Mouse (Mus musculus) midbrain, embryonic 11.5 days (tissue): ENCODE measurements around the gene Thrb. TPM values are rescaled to one million over a fixed set of nuclear protein-coding genes. Genes with fewer than 3 reads are reported as not detected.

Experiments
- ATAC-seq: fragments of 200-750 bp; cut with Nextera tagmentation; 2 replicates; pipeline ENCODE4 v1.8.0; 2017; ENCODE audit warnings: moderate TSS enrichment, moderate library complexity; ENCODE audit not compliant: low FRiP score
- DNase-seq: peaks from one replicate; pipeline ENCODE4 v3.0.0; 2015; ENCODE audit warnings: low spot score; ENCODE audit errors: missing footprints
- H3K27ac ChIP-seq: fragments of 300-500 bp; sonication (generic); 2 replicates; pipeline ENCODE4 v1.5.1; 2014; ENCODE audit warnings: low read depth, low read length
- H3K27me3 ChIP-seq: fragments of 300-500 bp; sonication (generic); 2 replicates; pipeline ENCODE4 v1.6.1; 2014; ENCODE audit warnings: mild to moderate bottlenecking, low read length, moderate library complexity, mixed read lengths; ENCODE audit not compliant: control insufficient read depth, insufficient read depth
- H3K36me3 ChIP-seq: fragments of 300-500 bp; sonication (generic); 2 replicates; pipeline ENCODE4 v1.6.1; 2014; ENCODE audit warnings: mild to moderate bottlenecking, low read length, moderate library complexity, mixed read lengths; ENCODE audit not compliant: control insufficient read depth, insufficient read depth
- H3K4me1 ChIP-seq: fragments of 300-500 bp; sonication (generic); 2 replicates; pipeline ENCODE4 v1.6.1; 2014; ENCODE audit warnings: low read length; ENCODE audit not compliant: control insufficient read depth, insufficient read depth
- H3K4me2 ChIP-seq: fragments of 300-500 bp; sonication (generic); 2 replicates; pipeline ENCODE4 v1.6.1; 2014; ENCODE audit warnings: mild to moderate bottlenecking, moderate library complexity
- H3K4me3 ChIP-seq: fragments of 300-500 bp; sonication (generic); 2 replicates; pipeline ENCODE4 v1.5.1; 2014; ENCODE audit warnings: low read depth, low read length
- H3K9ac ChIP-seq: fragments of 300-500 bp; sonication (generic); 2 replicates; pipeline ENCODE4 v1.6.1; 2014; ENCODE audit warnings: low read length
- H3K9me3 ChIP-seq: fragments of 300-500 bp; sonication (generic); 2 replicates; pipeline ENCODE4 v1.6.1; 2016; ENCODE audit warnings: low read length; ENCODE audit not compliant: control insufficient read depth
- WGBS: fragments of 180-500 bp; shearing (Covaris S2); extraction: QIAGEN DNeasy Blood & Tissue Kit; methylation state at CpG from one replicate; pipeline ENCODE4 v1.1.7; 2014; 5-methylcytosine and 5-hydroxymethylcytosine counted together
- polyA plus RNA-seq: library from polyadenylated mRNA; unstranded; fragments of >200 nt; fragmentation: Nextera tagmentation; extraction: Ambion mirVana; gene quantifications from 2 replicates; pipeline ENCODE4 v1.2.1, GENCODE M21; 2014

The Thrb gene
- polyA plus RNA-seq, 1 experiment from 2014 or later: 0.82 TPM

- ATAC-seq (no peak), DNase-seq (no peak)
- H3K27me3 ChIP-seq: no peaks in the 10 kb centered on the region
- 89% methylated on average over 3 of the region's 3 CpGs for WGBS
- H3K27ac ChIP-seq: no peak overlapping the region
- H3K9ac ChIP-seq: no peak overlapping the region
- no peak overlapping the region for H3K4me3 ChIP-seq
- H3K4me2 ChIP-seq: no peak overlapping the region
- H3K36me3 ChIP-seq: no peaks in the 10 kb centered on the region
- no peaks in the 10 kb centered on the region for H3K9me3 ChIP-seq
- H3K4me1 ChIP-seq: no peaks in the 10 kb centered on the region
These were observed 360.6 kb downstream of the Thrb start for GRCm38 (mm10) chr14:18020636-18021035.

- Histone ChIP-seq H3K9me3 (no peaks in the 10 kb centered on the region), H3K4me2 (no peak overlapping the region), H3K27me3 (no peaks in the 10 kb centered on the region), H3K36me3 (no peaks in the 10 kb centered on the region), H3K4me3 (no peak overlapping the region), H3K9ac (no peak overlapping the region), H3K27ac (no peak overlapping the region), H3K4me1 (no peaks in the 10 kb centered on the region)
- DNase-seq (no peak), ATAC-seq (no peak)
- WGBS: 81% methylated on average over 2 of the region's 2 CpGs
These were observed 361.7 kb downstream of the Thrb start for GRCm38 (mm10) chr14:18021726-18022125.

DNA sequence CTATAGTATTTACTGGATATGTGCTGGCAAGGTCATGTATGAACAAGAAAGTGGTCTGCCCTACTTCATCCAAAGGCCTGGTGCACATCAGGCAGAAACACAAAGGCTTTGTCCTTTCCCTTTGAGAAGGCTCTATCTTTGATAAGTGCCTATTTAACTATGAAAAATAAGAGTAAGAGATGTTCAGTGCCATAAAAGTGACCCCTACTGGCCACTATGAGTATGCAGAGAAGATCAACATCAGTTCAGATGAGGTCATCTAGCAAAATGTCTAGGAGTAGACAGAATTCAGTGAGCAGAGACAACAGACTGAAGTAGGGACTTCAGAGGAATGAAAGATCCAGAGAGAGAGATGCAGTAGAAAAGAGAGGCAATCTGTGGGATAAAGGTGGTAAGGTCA lies 362.3 kb downstream of the Thrb start:
- Histone ChIP-seq H3K9me3 (no peaks in the 10 kb centered on the region), H3K9ac (no peak overlapping the region), H3K4me2 (no peak overlapping the region), H3K27me3 (no peaks in the 10 kb centered on the region), H3K27ac (no peak overlapping the region), H3K4me1 (no peaks in the 10 kb centered on the region), H3K36me3 (no peaks in the 10 kb centered on the region), H3K4me3 (no peak overlapping the region)
- no peak for DNase-seq
- no peak for ATAC-seq

DNA sequence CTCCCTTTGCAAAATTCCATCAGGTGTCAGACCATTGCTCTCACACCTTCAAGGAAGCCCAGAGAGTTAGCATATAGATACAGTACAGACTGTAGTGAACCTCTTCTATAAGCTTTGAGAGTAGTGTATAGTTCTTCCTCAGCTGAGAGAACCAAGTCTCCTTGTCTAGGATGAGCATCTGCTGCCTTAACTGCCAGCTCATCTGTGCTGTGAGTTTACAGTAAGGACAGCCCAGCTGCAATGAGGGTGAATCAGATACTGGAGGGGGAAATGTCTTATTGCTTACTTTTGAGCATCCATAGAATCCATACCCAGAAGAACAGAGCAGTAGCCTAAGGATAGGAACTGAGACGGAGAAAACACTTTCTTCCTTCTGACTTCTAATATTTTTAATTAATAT lies 367.8 kb downstream of the Thrb start:
- Histone ChIP-seq H3K36me3 (no peaks in the 10 kb centered on the region), H3K27me3 (no peaks in the 10 kb centered on the region), H3K27ac (no peak overlapping the region), H3K9ac (no peak overlapping the region), H3K4me3 (no peak overlapping the region), H3K4me1 (no peaks in the 10 kb centered on the region), H3K9me3 (no peaks in the 10 kb centered on the region), H3K4me2 (no peak overlapping the region)
- 78% methylated on average over 1 of the region's 1 CpGs for WGBS
- DNase-seq: no peak
- ATAC-seq: no peak

- Histone ChIP-seq H3K9me3 (no peaks in the 10 kb centered on the region), H3K4me1 (no peaks in the 10 kb centered on the region), H3K27ac (no peak overlapping the region), H3K27me3 (no peaks in the 10 kb centered on the region), H3K4me2 (no peak overlapping the region), H3K36me3 (no peaks in the 10 kb centered on the region), H3K9ac (no peak overlapping the region), H3K4me3 (no peak overlapping the region)
- WGBS: 79% methylated on average over 2 of the region's 2 CpGs
- no peak for DNase-seq
- no peak for ATAC-seq
These were observed 369.3 kb downstream of the Thrb start for GRCm38 (mm10) chr14:18029181-18029932.

GRCm38 (mm10) chr14:18031941-18032340 lies 371.9 kb downstream of the Thrb start:
- Histone ChIP-seq H3K4me1 (no peaks in the 10 kb centered on the region), H3K27ac (no peak overlapping the region), H3K27me3 (no peaks in the 10 kb centered on the region), H3K9ac (no peak overlapping the region), H3K36me3 (no peaks in the 10 kb centered on the region), H3K9me3 (no peaks in the 10 kb centered on the region), H3K4me3 (no peak overlapping the region), H3K4me2 (no peak overlapping the region)
- 81% methylated on average over 3 of the region's 3 CpGs for WGBS
- ATAC-seq: no peak
- DNase-seq: no peak

- Histone ChIP-seq H3K9me3 (no peaks in the 10 kb centered on the region), H3K4me2 (no peak overlapping the region), H3K4me1 (no peaks in the 10 kb centered on the region), H3K27me3 (no peaks in the 10 kb centered on the region), H3K27ac (no peak overlapping the region), H3K9ac (no peak overlapping the region), H3K36me3 (no peaks in the 10 kb centered on the region), H3K4me3 (no peak overlapping the region)
- WGBS: 78% methylated on average over 5 of the region's 5 CpGs
- no peak for ATAC-seq
- no peak for DNase-seq
These were observed 376.5 kb downstream of the Thrb start for GRCm38 (mm10) chr14:18036573-18036972.

- ATAC-seq (no peak), DNase-seq (no peak)
- 80% methylated on average over 5 of the region's 5 CpGs for WGBS
- H3K9ac ChIP-seq: no peak overlapping the region
- H3K9me3 ChIP-seq: no peaks in the 10 kb centered on the region
- H3K27ac ChIP-seq: no peak overlapping the region
- no peaks in the 10 kb centered on the region for H3K4me1 ChIP-seq
- H3K4me3 ChIP-seq: no peak overlapping the region
- H3K4me2 ChIP-seq: no peak overlapping the region
- no peaks in the 10 kb centered on the region for H3K27me3 ChIP-seq
- H3K36me3 ChIP-seq: no peaks in the 10 kb centered on the region
These were observed 402.2 kb downstream of the Thrb start for GRCm38 (mm10) chr14:18062082-18062772.
